Comparison of ENCODE assay signal across 13 mouse cellular contexts in the genomic region with DNA sequence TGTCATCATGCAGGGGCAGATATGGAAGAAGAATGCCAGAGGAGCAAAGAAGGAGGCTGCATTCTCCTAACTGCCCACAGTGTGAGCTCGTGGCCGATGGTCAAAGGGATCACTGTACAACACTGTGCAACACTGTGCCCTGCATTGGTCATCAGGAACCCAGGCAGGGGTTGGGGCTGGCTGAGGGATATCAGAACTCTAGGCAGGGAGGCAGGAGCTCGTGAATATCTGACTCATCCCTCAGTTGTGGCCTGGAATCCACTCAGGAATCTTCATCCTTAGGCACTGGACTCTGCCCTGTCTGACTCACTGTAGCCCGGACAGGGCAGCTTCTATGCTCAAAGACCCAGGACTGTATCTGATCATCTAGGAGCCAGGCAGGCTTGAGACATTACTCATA.
DNase-seq lines count a peak whose midpoint lies in the region; ATAC-seq lines count a peak whose summit lies in the region.
"Had no signal": no experiment of that assay in that cellular context is flagged by ENCODE, and none has a peak within 500 bp of the region (broad histone marks: within the 10 kb centered on the region; RNA-seq: fewer than 3 reads in every experiment).

No protein-coding gene starts in this region.

- H3K4me2 ChIP-seq in forebrain, embryonic 13.5 days = no peak overlapping the region
- no peak overlapping the region for H3K4me2 ChIP-seq in midbrain, embryonic 12.5 days (replicated peaks)
- H3K4me2 ChIP-seq in heart, embryonic 12.5 days = no peak overlapping the region
- H3K4me2 ChIP-seq: heart, embryonic 15.5 days; limb, embryonic 15.5 days had no signal

- peak overlapping the region; percentile 35; the same call in 1 of the 2 replicates for H3K27ac ChIP-seq in forebrain, embryonic 13.5 days
- peak overlapping the region; percentile 83 for H3K27ac ChIP-seq in midbrain, embryonic 12.5 days (replicated peaks)
- no peak overlapping the region for H3K27ac ChIP-seq in heart, embryonic 12.5 days (ENCODE audit: poor library complexity, severe bottlenecking)
- H3K27ac ChIP-seq: heart, embryonic 15.5 days; limb, embryonic 15.5 days had no signal

- no peaks in the 10 kb centered on the region for H3K27me3 ChIP-seq in forebrain, embryonic 13.5 days
- no peaks in the 10 kb centered on the region for H3K27me3 ChIP-seq in midbrain, embryonic 12.5 days
- H3K27me3 ChIP-seq in heart, embryonic 12.5 days (replicated peaks) = no peaks in the 10 kb centered on the region; the same call in 1 of the 2 replicates
- H3K27me3 ChIP-seq: heart, embryonic 15.5 days; limb, embryonic 15.5 days; neural tube, embryonic 12.5 days had no signal

- no peak overlapping the region for H3K4me3 ChIP-seq in forebrain, embryonic 13.5 days
- no peak overlapping the region for H3K4me3 ChIP-seq in midbrain, embryonic 12.5 days
- no peak overlapping the region for H3K4me3 ChIP-seq in heart, embryonic 12.5 days
- H3K4me3 ChIP-seq: heart, embryonic 15.5 days; limb, embryonic 15.5 days; neural tube, embryonic 12.5 days had no signal

- no peak overlapping the region for H3K9ac ChIP-seq in forebrain, embryonic 13.5 days
- H3K9ac ChIP-seq in midbrain, embryonic 12.5 days (replicated peaks) = no peak overlapping the region
- H3K9ac ChIP-seq in heart, embryonic 12.5 days = no peak overlapping the region
- H3K9ac ChIP-seq: heart, embryonic 15.5 days; limb, embryonic 15.5 days; neural tube, embryonic 12.5 days had no signal

- H3K4me1 ChIP-seq in forebrain, embryonic 13.5 days = peaks cover 25% of the 10 kb centered on the region
- H3K4me1 ChIP-seq in midbrain, embryonic 12.5 days = peaks cover 21% of the 10 kb centered on the region
- no peaks in the 10 kb centered on the region; the same call in 1 of the 2 replicates for H3K4me1 ChIP-seq in heart, embryonic 12.5 days (replicated peaks)

- no peaks in the 10 kb centered on the region for H3K36me3 ChIP-seq in forebrain, embryonic 13.5 days (ENCODE audit: poor library complexity, severe bottlenecking)
- H3K36me3 ChIP-seq in midbrain, embryonic 12.5 days = no peaks in the 10 kb centered on the region
- H3K36me3 ChIP-seq in heart, embryonic 12.5 days = no peaks in the 10 kb centered on the region
- H3K36me3 ChIP-seq: heart, embryonic 15.5 days; limb, embryonic 15.5 days; neural tube, embryonic 12.5 days had no signal

- WGBS in forebrain, embryonic 13.5 days = 80% methylated on average over 4 of the region's 4 CpGs
- 74% methylated on average over 4 of the region's 4 CpGs for WGBS in midbrain, embryonic 12.5 days
- WGBS in heart, embryonic 12.5 days = 64% methylated on average over 4 of the region's 4 CpGs

- DNase-seq in adrenal gland, postnatal 14 days = peak; percentile 12
- DNase-seq in adrenal gland, postnatal 4 days (ENCODE audit: low spot score in 2 of 2) = no peak
- DNase-seq in 3T3-L1 (ENCODE audit: low read depth, low spot score) (peak; percentile 100), liver (no peak)
- no peak for DNase-seq in frontal cortex, adult 2 months (ENCODE audit: extremely low spot score in 1 of 2, low spot score in 1 of 2)
- DNase-seq: B cell, adult 2 months; lung, postnatal 36 days had no signal

- H3K9me3 ChIP-seq in forebrain, embryonic 13.5 days (replicated peaks) = no peaks in the 10 kb centered on the region
- H3K9me3 ChIP-seq in midbrain, embryonic 12.5 days = no peaks in the 10 kb centered on the region
- no peaks in the 10 kb centered on the region for H3K9me3 ChIP-seq in heart, embryonic 12.5 days (replicated peaks)
- H3K9me3 ChIP-seq: heart, embryonic 15.5 days; limb, embryonic 15.5 days; neural tube, embryonic 12.5 days had no signal

- no peak for ATAC-seq in forebrain, embryonic 13.5 days
- 0 out of 2 replicates have a peak, but pooled peaks have one; percentile 19 for ATAC-seq in midbrain, embryonic 12.5 days (ENCODE audit: low FRiP score, low read depth)
- ATAC-seq in heart, embryonic 12.5 days (ENCODE audit: insufficient number of reproducible peaks, low FRiP score) = no peak

Comparison
In these comparisons a context has a peak if more than half of its experiments do, and no peak if none do; other contexts are left out.
1. DNase-seq: peak in adrenal gland, postnatal 14 days (single experiment) and 3T3-L1 (single experiment); none in adrenal gland, postnatal 4 days (0 of 2), liver (single experiment) and frontal cortex, adult 2 months (0 of 2).